Mouse (Mus musculus): ENCODE results near the gene Brinp1.
"Not testable (repeated sequence)": the region's sequence is repeated elsewhere in the genome, so short reads cannot be mapped to it uniquely, and the experiment has no call there.

The Brinp1 gene

DNA sequence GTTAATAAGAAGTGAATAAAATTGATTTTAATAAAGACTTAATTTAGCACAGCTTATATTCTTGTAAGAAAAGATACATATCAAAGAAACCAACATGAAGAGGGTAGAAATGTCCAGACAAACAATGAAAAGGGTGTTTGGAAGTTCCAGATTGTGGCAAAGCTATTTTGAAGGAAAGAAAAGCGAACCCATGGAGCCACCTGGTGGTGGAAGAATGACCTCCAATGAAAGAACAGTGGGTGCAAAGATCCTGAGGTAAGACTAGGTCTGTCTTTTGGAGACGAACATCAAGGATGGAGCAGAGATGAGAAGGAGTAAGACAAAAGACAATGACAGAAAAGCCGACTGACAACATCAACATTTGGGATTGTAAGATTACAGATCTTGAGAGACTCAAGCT is 108.2 kb downstream of the Brinp1 start:
- no peak for DNase-seq (ENCODE audit: extremely low spot score, low read depth, low spot score)

DNA sequence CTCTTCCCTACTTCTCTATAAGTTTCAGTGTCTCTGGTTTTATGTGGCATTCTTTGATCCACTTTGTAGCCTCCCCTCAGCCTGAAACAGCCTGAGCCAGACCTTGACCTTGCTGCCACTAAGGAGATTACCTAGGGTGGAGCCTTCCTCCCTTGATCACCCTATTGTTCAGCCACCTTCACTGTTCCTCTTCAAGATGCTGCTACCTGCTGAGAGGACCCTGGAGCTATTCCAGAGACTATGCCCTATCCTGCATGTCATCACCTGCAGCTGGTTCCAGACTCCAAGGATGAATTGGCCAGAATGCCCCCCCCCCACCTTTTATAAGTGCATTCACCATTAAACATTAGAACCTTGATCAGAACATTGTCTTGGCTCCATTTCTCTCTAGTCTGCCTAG is 140.2 kb downstream of the Brinp1 start:
- not testable (repeated sequence) for DNase-seq (ENCODE audit: extremely low spot score, low read depth, low spot score)

DNA sequence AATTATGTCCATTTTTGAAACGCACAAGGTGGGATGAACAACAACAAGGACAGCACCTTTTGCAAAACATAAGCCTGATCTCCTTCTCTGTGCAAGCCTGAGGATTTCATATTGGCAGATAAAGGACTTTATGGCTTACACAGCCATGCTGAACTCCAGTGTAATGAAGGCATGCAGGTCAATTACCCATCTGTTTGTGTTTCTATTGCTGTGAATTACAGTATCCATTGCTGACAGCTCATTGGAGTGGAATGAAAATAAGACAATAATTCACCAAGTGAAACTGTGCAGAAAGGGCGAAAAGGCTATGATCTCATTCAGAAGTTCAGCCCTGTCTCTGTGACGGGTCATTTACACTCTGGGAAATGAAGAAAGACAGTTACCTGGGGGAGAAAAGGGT is 147.7 kb downstream of the Brinp1 start:
- DNase-seq (ENCODE audit: extremely low spot score, low read depth, low spot score): no peak

DNA sequence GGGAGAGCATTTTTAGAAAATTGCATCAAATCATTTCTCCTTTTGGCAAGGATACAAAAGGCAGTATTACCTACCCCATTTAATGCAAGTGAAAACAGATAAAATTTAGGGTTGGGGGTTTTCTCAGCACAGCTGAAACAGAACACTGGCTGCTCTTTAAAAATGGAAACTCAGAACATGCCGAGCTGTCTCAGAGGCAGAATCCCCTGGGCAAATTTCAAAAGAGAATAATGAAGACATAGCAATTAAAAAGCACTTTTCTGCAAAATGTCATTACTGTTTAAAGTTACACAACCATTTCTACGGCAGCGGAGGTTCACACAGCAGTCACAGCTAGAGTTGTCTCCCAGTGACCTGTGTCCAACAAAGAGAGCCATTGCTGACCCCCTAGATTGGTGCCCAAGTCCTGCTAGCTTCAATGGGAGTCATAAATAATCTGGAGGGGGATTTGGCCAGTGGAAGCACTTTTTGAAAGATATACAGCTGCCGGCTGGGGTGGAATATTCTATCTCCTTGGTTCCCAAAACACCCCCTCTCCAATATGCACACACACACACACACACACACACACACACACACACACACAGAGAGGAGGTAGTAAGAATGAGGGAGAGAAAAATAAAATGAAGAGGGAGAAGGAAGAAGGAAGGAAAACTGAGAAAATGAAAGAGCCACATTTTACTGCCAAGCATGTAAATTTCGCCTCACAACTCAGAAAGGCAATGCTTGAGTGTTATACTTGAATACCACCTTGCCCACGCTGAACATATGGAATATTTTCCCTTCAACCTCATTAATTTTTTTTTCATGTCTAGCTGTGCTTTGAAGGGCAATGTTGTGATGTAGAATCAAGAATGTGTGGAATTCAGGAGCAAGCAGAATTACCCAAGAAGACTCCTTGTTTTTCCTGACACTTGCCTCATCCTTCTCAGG is 152.0 kb downstream of the Brinp1 start:
- no peak for DNase-seq (ENCODE audit: extremely low spot score, low read depth, low spot score)

DNA sequence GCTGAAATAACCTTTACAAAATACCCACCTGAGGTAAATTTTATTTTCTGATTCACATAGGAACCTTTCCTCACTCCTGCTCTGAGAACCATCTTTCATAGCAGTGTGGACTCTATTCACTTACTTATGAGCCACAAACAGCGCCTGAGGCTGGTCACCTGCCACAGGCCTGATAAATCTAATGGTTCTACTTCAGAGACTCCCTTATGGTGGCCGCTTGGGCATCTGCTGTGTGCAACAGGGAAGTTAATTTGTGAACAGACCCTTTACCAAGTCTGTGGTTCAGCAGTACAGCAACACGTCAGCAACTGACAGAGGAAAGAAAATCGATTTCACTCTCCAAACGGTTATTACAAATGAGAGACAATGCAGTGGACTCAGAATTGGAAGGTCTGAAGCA is 164.2 kb downstream of the Brinp1 start:
- DNase-seq (ENCODE audit: extremely low spot score, low read depth, low spot score): no peak

DNA sequence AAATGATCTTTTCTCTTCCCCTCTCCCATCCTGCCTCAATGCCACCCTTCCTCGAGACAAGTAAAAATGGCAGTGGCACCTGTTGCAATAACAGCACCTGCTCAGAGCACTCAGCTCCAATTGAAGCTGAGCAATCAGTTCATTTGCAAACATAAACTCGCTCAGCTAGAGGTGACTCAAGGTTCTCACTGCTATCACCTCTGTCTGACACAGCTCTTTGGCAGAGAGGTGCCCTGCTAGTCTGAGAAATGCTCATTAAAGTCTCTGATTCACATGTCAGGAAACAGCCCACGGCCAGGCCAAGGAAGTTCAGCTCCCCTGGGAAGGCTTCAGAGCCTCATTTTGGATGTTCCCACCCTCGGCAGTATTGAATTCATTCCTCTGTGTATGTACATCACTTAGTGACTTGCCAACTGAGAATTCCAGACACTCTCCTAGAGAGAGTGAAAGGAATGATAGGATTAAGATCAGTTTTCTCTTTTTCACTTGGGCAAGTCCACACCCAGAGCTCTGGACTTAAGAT is 165.7 kb downstream of the Brinp1 start:
- no peak for DNase-seq (ENCODE audit: extremely low spot score, low read depth, low spot score)

DNA sequence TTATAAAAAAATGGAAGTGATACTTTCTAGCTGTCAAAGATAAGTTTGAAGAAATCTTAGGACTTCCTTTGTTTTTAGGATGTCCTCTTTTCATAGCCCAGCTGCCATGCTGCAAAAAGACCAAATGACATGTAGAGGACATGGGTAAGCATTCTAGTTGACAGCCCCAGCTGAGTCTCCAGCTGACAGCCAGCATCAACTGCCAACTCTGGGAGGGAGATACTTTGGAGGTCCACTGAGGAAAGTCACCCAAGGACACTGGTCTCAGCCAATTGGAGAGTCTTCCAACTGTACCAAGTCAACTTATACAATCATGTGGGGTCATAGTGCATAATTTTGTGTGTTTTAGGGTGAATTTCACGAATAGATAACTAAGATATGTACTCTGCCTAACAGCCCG is 166.6 kb downstream of the Brinp1 start:
- no peak for DNase-seq (ENCODE audit: extremely low spot score, low read depth, low spot score)

DNA sequence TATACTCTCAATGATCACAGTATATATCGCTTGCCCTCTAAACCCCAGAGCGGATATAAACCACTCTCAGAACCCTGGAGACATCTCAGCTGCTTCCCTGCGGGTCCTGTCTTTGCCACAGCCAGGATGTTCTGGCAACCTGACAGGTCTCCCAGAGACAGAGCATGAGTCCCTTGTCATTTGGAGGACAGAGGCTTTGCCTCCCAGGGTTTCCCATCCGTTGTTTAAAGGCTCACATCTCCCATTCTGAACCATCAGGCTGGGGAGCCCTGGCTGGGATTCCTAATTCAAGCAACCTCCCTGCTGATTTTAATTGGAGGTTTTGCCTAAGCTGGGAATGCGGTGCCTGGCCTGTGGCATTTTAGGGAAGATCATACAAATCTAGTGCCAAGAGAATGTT is 185.9 kb downstream of the Brinp1 start:
- no peak for DNase-seq (ENCODE audit: extremely low spot score, low read depth, low spot score)

DNA sequence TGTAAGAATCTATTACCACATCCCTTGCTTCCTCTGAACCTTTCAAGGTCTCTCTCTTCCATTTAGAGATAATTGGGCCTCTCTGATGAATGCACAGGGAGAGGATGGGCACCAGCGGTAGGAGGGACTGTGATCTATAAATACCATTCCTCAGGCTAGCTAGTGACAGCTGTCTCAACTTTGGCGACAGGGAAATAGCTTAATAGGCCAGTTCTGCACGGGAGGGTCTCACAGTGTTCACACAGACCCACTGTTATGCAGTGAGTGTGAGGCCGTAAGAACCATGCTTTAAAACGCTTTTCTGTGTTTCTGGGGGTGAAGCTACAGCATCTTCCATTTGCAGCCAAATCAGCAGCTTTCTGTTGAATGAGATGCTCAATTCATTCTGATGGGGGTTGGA is 186.8 kb downstream of the Brinp1 start:
- DNase-seq (ENCODE audit: extremely low spot score, low read depth, low spot score): no peak

DNA sequence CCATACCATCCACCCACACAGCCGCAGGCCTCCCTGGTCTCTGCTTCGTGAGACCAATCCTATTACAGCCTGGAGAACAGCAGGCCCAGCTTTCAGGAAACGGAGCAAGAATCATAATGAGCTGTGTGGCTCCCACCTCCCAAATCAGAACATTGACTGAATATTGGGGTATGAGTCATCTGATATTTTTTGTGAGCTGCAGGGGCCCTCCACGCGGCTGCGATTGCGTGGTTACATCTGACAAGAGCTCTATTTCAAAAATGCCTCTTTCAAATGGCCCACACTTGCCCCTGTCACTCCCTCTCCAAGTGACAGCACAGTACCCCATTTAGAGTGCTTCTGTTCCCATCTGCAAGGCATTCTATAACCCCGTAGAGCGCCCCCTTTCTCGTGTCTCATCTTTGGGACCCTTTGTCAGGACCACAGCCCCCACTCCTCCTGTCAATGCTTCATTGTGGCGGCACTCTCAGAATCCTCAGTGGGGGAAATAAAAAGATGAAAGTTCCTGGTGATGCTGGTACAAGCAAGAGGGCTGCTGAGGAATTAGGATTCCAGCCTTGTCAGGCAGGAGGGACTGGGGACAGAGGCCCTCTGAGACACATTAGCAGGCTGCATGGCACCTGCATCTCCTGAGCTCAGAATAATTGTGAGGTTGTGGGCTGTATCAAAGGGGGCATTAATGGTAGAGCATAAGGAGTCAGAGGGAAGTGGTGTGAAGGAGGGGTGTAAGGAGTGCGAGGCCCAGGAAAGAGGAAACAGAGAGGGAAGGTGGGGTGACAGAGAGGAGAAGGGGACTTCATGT is 188.2 kb downstream of the Brinp1 start:
- DNase-seq (ENCODE audit: extremely low spot score, low read depth, low spot score): no peak

DNA sequence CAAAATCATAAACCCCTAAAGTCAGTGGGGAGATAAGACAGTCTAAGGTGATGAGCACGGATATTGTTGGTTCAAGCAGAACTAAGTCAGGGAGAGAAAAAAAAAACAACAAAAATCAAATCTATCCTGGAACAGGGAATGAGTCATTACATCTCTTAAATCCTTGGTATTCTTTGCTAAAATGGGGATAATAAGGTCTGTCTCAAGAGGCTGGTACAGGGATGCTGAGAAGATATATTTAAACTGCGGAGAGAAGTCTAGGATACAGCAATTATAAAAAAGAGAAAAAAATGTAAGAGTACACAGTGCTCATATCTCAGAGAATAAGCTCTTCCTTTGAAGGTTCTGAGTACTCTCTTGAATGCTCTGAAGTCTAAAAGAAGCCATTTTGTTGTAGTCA is 189.3 kb downstream of the Brinp1 start:
- DNase-seq (ENCODE audit: extremely low spot score, low read depth, low spot score): no peak

DNA sequence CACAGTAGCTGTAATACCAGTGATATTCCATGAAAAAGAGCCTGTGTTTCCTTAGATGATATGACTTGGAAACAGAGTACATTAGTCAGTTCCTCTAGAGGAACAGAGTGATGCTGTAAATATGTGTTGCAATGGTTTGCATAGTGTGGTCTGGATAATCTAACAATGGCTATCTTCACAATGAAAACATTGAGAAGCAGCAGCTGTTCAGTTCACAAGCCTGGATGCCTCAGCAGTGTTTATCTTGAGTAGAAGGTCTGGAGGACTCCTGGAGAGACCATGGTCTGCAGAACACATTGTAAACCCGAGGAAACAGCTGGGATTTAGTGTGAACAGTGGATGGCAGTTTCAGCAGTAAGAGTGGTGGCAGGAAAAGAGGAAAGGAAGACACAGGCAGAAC is 233.2 kb downstream of the Brinp1 start:
- no peak for DNase-seq (ENCODE audit: extremely low spot score, low read depth, low spot score)
